23 mouse cellular contexts compared by ENCODE assay signal in genomic region chr8:120018379-120018778, GRCm38 (mm10).
"Had no signal": no experiment of that assay in that cellular context is flagged by ENCODE, and none has a peak within 500 bp of the region (broad histone marks: within the 10 kb centered on the region; RNA-seq: fewer than 3 reads in every experiment).

No protein-coding gene starts in this region.

- DNase-seq: gastrocnemius, adult 2 months; gastrocnemius, postnatal 10 days; gastrocnemius, postnatal 25 days; heart, adult 18-20 months; heart, postnatal 10 days; heart, postnatal 4 days; kidney, postnatal 14 days; liver, embryonic 13.5 days had no signal

- H3K4me1 ChIP-seq: liver, embryonic 15.5 days had no signal

- H3K27ac ChIP-seq: gastrocnemius, adult 2 months; heart, embryonic 10.5 days; hindbrain, embryonic 12.5 days; hindbrain, embryonic 14.5 days; intestine, embryonic 15.5 days; kidney, embryonic 15.5 days; kidney, postnatal 0 days; layer of hippocampus, adult 2 months; left cerebral cortex, adult 2 months; limb, embryonic 10.5 days; limb, embryonic 12.5 days; liver, embryonic 13.5 days; liver, embryonic 15.5 days had no signal

- H3K36me3 ChIP-seq: heart, embryonic 10.5 days; hindbrain, embryonic 12.5 days; intestine, embryonic 15.5 days; kidney, embryonic 15.5 days; limb, embryonic 10.5 days; limb, embryonic 12.5 days; liver, embryonic 13.5 days; liver, embryonic 15.5 days had no signal

- H3K4me3 ChIP-seq: gastrocnemius, adult 2 months; heart, embryonic 10.5 days; heart, embryonic 12.5 days; hindbrain, embryonic 12.5 days; intestine, embryonic 15.5 days; kidney, embryonic 15.5 days; layer of hippocampus, adult 2 months; left cerebral cortex, adult 2 months; limb, embryonic 10.5 days; limb, embryonic 12.5 days; liver, embryonic 13.5 days; liver, embryonic 15.5 days had no signal

- H3K9ac ChIP-seq: heart, embryonic 12.5 days; hindbrain, embryonic 12.5 days; hindbrain, embryonic 14.5 days; intestine, embryonic 15.5 days; kidney, embryonic 15.5 days; limb, embryonic 12.5 days; liver, embryonic 13.5 days; liver, embryonic 15.5 days had no signal

- H3K4me2 ChIP-seq: heart, embryonic 12.5 days; hindbrain, embryonic 12.5 days; hindbrain, embryonic 14.5 days; intestine, embryonic 15.5 days; kidney, embryonic 15.5 days; limb, embryonic 12.5 days; liver, embryonic 11.5 days; liver, embryonic 13.5 days; liver, embryonic 15.5 days had no signal

- H3K27me3 ChIP-seq: intestine, embryonic 15.5 days; limb, embryonic 12.5 days had no signal

- H3K9me3 ChIP-seq: heart, embryonic 10.5 days; hindbrain, embryonic 12.5 days; intestine, embryonic 15.5 days; kidney, embryonic 15.5 days; limb, embryonic 10.5 days; limb, embryonic 12.5 days; liver, embryonic 13.5 days; liver, embryonic 15.5 days had no signal

- ATAC-seq: inflammation-experienced regulatory T-cells, adult 6 months; intestine, embryonic 15.5 days; intestine, postnatal 0 days had no signal
